Mouse (Mus musculus): Measurements from ENCODE around the gene Tmem101. TPM values are rescaled to one million over a fixed set of nuclear protein-coding genes. Genes with fewer than 3 reads are reported as not detected.
"Not testable (repeated sequence)": the region's sequence is repeated elsewhere in the genome, so short reads cannot be mapped to it uniquely, and the experiment has no call there.

Gene Tmem101
- polyA plus RNA-seq, 2 experiments: 29.7 to 37.1 TPM

DNA sequence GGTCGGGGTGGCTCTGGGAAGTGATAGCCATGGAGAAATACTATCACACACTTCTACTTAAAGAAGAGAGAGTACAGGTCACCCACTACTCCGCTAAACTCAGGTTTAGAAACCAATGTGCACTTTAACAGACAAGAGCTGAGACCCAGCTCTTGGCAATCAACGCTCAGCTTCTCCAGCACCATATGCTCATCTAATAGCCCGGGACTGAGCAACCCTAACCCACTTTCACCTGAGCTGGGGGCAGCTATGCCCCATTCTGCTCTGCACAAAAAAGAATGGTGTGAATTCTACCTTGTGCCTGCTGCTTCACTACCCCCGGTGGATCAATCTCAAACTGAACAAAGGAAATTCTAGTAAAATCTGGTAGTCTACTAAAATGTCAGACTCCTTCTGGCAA, 11.3 kb upstream of the Tmem101 start:
- no peaks in the 10 kb centered on the region; the same call in 1 of the 2 replicates for H3K4me1 ChIP-seq (ENCODE audit: control insufficient read depth, insufficient read depth, low read length)
- no peaks in the 10 kb centered on the region for H3K27me3 ChIP-seq (ENCODE audit: control insufficient read depth, insufficient read depth, low read length)
- no peak overlapping the region for H3K9ac ChIP-seq (ENCODE audit: low read depth, low read length, severe bottlenecking)
- WGBS: 77% methylated on average over 5 of the region's 5 CpGs
- TF ChIP-seq POLR2A (IDR thresholded peaks at IDR 0.05; ENCODE audit: borderline replicate concordance, extremely low read depth, insufficient read depth, insufficient read length): no peak
- H3K4me3 ChIP-seq (replicated peaks; ENCODE audit: low read length): no peak overlapping the region
- no peaks in the 10 kb centered on the region for H3K9me3 ChIP-seq (ENCODE audit: control insufficient read depth, low read length)
- H3K4me2 ChIP-seq (replicated peaks; ENCODE audit: low read depth, low read length, severe bottlenecking): no peak overlapping the region
- peaks cover 77% of the 10 kb centered on the region for H3K36me3 ChIP-seq (ENCODE audit: control insufficient read depth, insufficient read depth, low read length)
- ATAC-seq (ENCODE audit: low FRiP score, low read depth) (no peak), DNase-seq (ENCODE audit: low spot score) (no peak)
- H3K27ac ChIP-seq (replicated peaks; ENCODE audit: low read depth, low read length): no peak overlapping the region; the same call in 1 of the 2 replicates

DNA sequence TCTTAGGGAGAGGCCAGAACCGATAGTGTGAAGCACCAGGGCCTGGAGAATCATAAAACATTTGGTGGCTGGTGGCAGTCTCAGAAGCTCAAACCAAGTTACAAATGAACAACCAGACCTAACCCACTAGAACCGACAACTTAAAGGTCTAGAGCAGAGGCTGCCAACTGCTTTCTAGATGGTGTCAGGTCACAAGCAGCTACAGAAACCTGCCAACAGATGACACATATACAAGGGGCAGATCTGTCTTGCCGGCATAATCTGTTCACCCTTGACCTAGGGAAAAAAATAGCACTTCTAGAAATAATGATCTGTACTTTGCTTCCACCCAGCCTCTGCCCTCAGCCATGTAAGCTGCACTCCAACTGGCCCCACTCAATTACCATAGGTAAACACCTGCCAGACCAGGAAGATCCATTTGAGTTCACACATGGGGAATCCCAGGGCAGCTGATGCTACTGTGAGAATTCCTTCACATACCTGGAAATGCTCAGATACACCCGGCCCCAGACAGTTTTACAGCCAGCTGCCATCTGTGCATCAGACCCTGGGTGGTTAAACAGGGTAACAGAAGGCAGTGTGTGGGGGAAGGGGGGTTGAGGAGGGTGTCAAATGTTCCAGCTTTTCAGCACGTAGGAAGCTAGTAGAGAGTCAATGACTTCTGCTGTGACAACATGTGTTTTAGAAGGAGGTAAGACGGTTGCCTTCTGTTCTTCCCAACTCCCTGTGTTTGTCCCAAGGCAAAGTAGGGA, 9.9 kb upstream of the Tmem101 start:
- 28% methylated on average over 6 of the region's 6 CpGs for WGBS
- H3K27me3 ChIP-seq (ENCODE audit: control insufficient read depth, insufficient read depth, low read length): no peaks in the 10 kb centered on the region
- H3K9ac ChIP-seq (ENCODE audit: low read depth, low read length, severe bottlenecking): no peak overlapping the region
- TF ChIP-seq POLR2A (IDR thresholded peaks at IDR 0.05; ENCODE audit: borderline replicate concordance, extremely low read depth, insufficient read depth, insufficient read length): no peak
- peaks cover 80% of the 10 kb centered on the region for H3K36me3 ChIP-seq (ENCODE audit: control insufficient read depth, insufficient read depth, low read length)
- H3K4me1 ChIP-seq (ENCODE audit: control insufficient read depth, insufficient read depth, low read length): no peaks in the 10 kb centered on the region; the same call in 1 of the 2 replicates
- H3K27ac ChIP-seq (replicated peaks; ENCODE audit: low read depth, low read length): no peak overlapping the region
- DNase-seq (ENCODE audit: low spot score) (no peak), ATAC-seq (ENCODE audit: low FRiP score, low read depth) (peak; percentile 58; the same call in 1 of the 2 replicates)
- H3K4me3 ChIP-seq (replicated peaks; ENCODE audit: low read length): no peak overlapping the region
- H3K9me3 ChIP-seq (ENCODE audit: control insufficient read depth, low read length): no peaks in the 10 kb centered on the region
- H3K4me2 ChIP-seq (replicated peaks; ENCODE audit: low read depth, low read length, severe bottlenecking): no peak overlapping the region

DNA sequence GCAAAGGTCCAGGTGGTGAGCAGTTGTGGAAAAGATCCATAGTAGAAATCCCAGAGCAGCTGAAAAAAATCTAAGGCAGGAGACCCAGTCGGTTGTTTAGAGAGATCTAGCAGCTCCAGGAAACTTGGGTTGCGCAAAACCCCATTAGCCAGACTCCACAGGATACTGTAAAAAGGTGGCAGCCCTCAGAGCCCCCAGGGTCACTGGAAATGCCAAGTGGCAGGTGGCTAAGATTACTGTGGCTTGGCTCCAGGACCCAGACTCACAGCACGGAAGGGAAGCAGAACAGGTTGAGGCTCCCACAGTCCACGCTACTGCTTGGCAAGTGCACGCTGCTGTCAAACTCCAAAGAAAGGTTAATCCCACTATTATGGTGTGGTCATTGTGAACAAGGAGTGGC, 3.6 kb upstream of the Tmem101 start:
- Histone ChIP-seq H3K4me3 (replicated peaks; ENCODE audit: low read length) (no peak overlapping the region), H3K27me3 (ENCODE audit: control insufficient read depth, insufficient read depth, low read length) (no peaks in the 10 kb centered on the region), H3K9me3 (ENCODE audit: control insufficient read depth, low read length) (no peaks in the 10 kb centered on the region), H3K27ac (replicated peaks; ENCODE audit: low read depth, low read length) (no peak overlapping the region), H3K4me1 (ENCODE audit: control insufficient read depth, insufficient read depth, low read length) (peaks cover 5% of the 10 kb centered on the region; the same call in 1 of the 2 replicates), H3K36me3 (ENCODE audit: control insufficient read depth, insufficient read depth, low read length) (peaks cover 37% of the 10 kb centered on the region), H3K9ac (ENCODE audit: low read depth, low read length, severe bottlenecking) (no peak overlapping the region), H3K4me2 (replicated peaks; ENCODE audit: low read depth, low read length, severe bottlenecking) (no peak overlapping the region)
- DNase-seq (ENCODE audit: low spot score) (no peak), ATAC-seq (ENCODE audit: low FRiP score, low read depth) (no peak)
- 77% methylated on average over 5 of the region's 5 CpGs for WGBS
- no peak for TF ChIP-seq POLR2A (IDR thresholded peaks at IDR 0.05; ENCODE audit: borderline replicate concordance, extremely low read depth, insufficient read depth, insufficient read length)

DNA sequence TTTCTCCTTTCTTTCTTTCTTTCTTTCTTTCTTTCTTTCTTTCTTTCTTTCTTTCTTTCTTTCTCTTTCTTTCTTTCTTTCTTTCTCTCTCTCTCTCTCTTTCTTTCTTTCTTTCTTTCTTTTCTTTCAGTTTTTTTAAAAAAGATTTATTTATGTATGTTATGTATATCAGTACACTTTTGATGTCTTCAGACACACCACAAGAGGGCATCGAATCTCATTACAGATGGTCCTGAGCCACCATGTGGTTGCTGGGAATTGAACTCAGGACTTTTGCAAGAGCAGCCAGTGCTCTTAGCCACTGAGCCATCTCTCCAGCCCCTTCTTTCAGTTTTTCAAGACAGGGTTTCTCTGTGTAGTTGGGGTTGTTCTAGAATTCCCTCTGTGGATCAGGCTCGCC, 1.8 kb upstream of the Tmem101 start:
- not testable (repeated sequence) for H3K4me2 ChIP-seq (replicated peaks; ENCODE audit: low read depth, low read length, severe bottlenecking); H3K9me3 ChIP-seq (ENCODE audit: control insufficient read depth, low read length); ATAC-seq (ENCODE audit: low FRiP score, low read depth); H3K9ac ChIP-seq (ENCODE audit: low read depth, low read length, severe bottlenecking); H3K27me3 ChIP-seq (ENCODE audit: control insufficient read depth, insufficient read depth, low read length); DNase-seq (ENCODE audit: low spot score); H3K27ac ChIP-seq (replicated peaks; ENCODE audit: low read depth, low read length); H3K4me3 ChIP-seq (replicated peaks; ENCODE audit: low read length); H3K4me1 ChIP-seq (ENCODE audit: control insufficient read depth, insufficient read depth, low read length)
- peaks cover 35% of the 10 kb centered on the region for H3K36me3 ChIP-seq (ENCODE audit: control insufficient read depth, insufficient read depth, low read length)
- WGBS: 69% methylated on average over 2 of the region's 2 CpGs

DNA sequence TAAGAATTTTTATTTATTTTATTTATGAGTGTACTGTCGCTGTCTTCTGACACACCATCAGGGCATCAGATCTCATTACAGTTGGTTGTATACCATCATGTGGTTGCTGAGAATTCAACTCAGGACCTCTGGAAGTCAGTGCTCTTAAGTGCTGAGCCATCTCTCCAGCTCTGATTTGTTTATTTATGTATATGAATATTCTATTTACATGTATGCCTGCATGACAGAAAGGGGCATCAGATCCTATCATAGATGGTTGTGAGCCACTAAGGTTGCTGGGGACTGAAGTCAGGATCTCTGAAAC, 534 bp upstream of the Tmem101 start:
- ATAC-seq (ENCODE audit: low FRiP score, low read depth): no peak

More for the DNA sequence above, 534 bp upstream of the Tmem101 start:
- Histone ChIP-seq H3K4me1 (ENCODE audit: control insufficient read depth, insufficient read depth, low read length) (peaks cover 5% of the 10 kb centered on the region; the same call in 1 of the 2 replicates), H3K27me3 (ENCODE audit: control insufficient read depth, insufficient read depth, low read length) (no peaks in the 10 kb centered on the region), H3K4me3 (replicated peaks; ENCODE audit: low read length) (peak overlapping the region; percentile 72), H3K9me3 (ENCODE audit: control insufficient read depth, low read length) (no peaks in the 10 kb centered on the region), H3K9ac (ENCODE audit: low read depth, low read length, severe bottlenecking) (no peak overlapping the region), H3K4me2 (replicated peaks; ENCODE audit: low read depth, low read length, severe bottlenecking) (no peak overlapping the region), H3K27ac (replicated peaks; ENCODE audit: low read depth, low read length) (no peak overlapping the region), H3K36me3 (ENCODE audit: control insufficient read depth, insufficient read depth, low read length) (peaks cover 34% of the 10 kb centered on the region)
- TF ChIP-seq POLR2A (IDR thresholded peaks at IDR 0.05; ENCODE audit: borderline replicate concordance, extremely low read depth, insufficient read depth, insufficient read length): no peak
- WGBS: 2% methylated on average over 1 of the region's 1 CpGs
- DNase-seq (ENCODE audit: low spot score): no peak
